Mouse (Mus musculus) brain, adult 10 weeks (tissue): ENCODE data around the gene Il22ra2. TPM values are rescaled to one million over a fixed set of nuclear protein-coding genes. Genes with fewer than 3 reads are reported as not detected.

ENCODE experiments used
- polyA plus RNA-seq: library from polyadenylated mRNA; stranded (reverse); fragments of 350-450 nt; fragmentation: Illumina TruSeq; extraction: RNeasy Lipid Tissue Mini Kit (QIAGEN cat#74804); gene quantifications from one replicate; pipeline ENCODE4 v1.2.3, GENCODE M21; 2015; ENCODE audit warnings: low read depth, low replicate concordance

The Il22ra2 gene
- not detected for polyA plus RNA-seq

DNA sequence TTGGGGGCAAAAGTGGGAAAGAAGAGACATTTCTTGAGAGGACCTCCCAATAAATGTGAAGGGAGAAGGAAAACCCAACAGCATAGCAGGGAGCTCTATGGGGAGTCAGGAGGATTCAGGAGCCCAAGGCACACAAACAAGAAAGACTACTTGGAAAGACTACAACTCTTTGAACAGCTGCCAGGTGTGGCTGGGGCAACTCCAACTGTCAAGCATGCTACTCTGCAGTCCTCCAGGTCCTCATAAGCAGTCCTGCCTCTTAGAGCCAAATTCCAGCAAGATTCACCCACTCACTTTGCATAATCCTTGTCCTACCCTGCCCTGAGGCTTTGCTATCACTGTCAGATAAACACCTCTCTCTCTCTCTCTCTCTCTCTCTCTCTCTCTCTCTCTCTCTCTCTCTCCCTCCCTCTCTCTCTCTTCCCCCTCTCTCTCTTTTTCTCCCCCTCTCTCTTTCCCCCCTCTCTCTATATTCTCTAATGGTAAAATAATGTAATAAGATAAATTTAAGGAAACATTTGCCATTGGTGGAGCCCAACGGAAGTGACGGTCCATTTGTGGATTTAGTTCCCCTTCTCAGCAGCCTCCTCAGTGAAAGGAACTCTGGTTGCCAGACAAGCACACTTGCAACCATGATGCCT lies at the start of gene Il22ra2:
TSS of gene Il22ra2 (plus strand) at position 591 of the 641 bp plus-strand sequence.

GRCm38 (mm10) chr10:19591641-19592441 lies 30.0 kb upstream of the Il22ra2 start, which contains the start of gene Ifngr1:
Gene Ifngr1 (plus strand): TSS chr10:19591949.

Other genes starting within 250 kb of the Il22ra2 start
- gene Ifngr1, start 30.0 kb upstream of the Il22ra2 start, polyA plus RNA-seq = 20.3 TPM
- 0.85 TPM for gene Il20ra, start 90.6 kb downstream of the Il22ra2 start, polyA plus RNA-seq
- 7.2 TPM for gene Slc35d3, start 229.5 kb downstream of the Il22ra2 start, polyA plus RNA-seq